ENCODE assay signal across 8 mouse cellular contexts in genomic region chr12:79641570-79642285, GRCm38 (mm10).
A peak's percentile ranks its signal among the peaks of the same experiment; 100 is the strongest.
DNase-seq lines count a peak whose midpoint lies in the region; ATAC-seq and TF ChIP-seq lines count a peak whose summit lies in the region.

No protein-coding gene starts in this region.

- H3K9ac ChIP-seq in hindbrain, embryonic 16.5 days (ENCODE audit: low read depth, low read length) = no peak overlapping the region
- no peak overlapping the region; the same call in 1 of the 2 replicates for H3K9ac ChIP-seq in liver, embryonic 14.5 days (replicated peaks)
- H3K9ac ChIP-seq in forebrain, embryonic 13.5 days = no peak overlapping the region

- H3K36me3 ChIP-seq in hindbrain, embryonic 10.5 days = no peaks in the 10 kb centered on the region
- no peaks in the 10 kb centered on the region for H3K36me3 ChIP-seq in hindbrain, embryonic 16.5 days (ENCODE audit: control insufficient read depth, insufficient read depth, low read length)
- no peaks in the 10 kb centered on the region for H3K36me3 ChIP-seq in liver, embryonic 14.5 days (replicated peaks; ENCODE audit: control insufficient read depth, insufficient read depth, low read depth)
- H3K36me3 ChIP-seq in forebrain, embryonic 13.5 days (ENCODE audit: poor library complexity, severe bottlenecking) = no peaks in the 10 kb centered on the region

- no peaks in the 10 kb centered on the region for H3K9me3 ChIP-seq in hindbrain, embryonic 10.5 days
- H3K9me3 ChIP-seq in hindbrain, embryonic 16.5 days (ENCODE audit: control insufficient read depth, low read length) = no peaks in the 10 kb centered on the region
- no peaks in the 10 kb centered on the region for H3K9me3 ChIP-seq in liver, embryonic 14.5 days (ENCODE audit: control insufficient read depth, low read length)
- H3K9me3 ChIP-seq in forebrain, embryonic 13.5 days (replicated peaks) = no peaks in the 10 kb centered on the region

- no peak for ATAC-seq in hindbrain, embryonic 16.5 days
- ATAC-seq in liver, embryonic 14.5 days (ENCODE audit: insufficient read depth) = peak; percentile 61; the same call in 1 of the 2 replicates
- no peak for ATAC-seq in forebrain, embryonic 13.5 days

- no peaks in the 10 kb centered on the region for H3K27me3 ChIP-seq in hindbrain, embryonic 10.5 days (ENCODE audit: insufficient read depth, poor library complexity, severe bottlenecking)
- no peaks in the 10 kb centered on the region for H3K27me3 ChIP-seq in hindbrain, embryonic 16.5 days (replicated peaks; ENCODE audit: control insufficient read depth, insufficient read depth, low read length)
- no peaks in the 10 kb centered on the region for H3K27me3 ChIP-seq in liver, embryonic 14.5 days (ENCODE audit: control insufficient read depth, insufficient read depth, low read length)
- no peaks in the 10 kb centered on the region for H3K27me3 ChIP-seq in forebrain, embryonic 13.5 days

- peaks cover 17% of the 10 kb centered on the region for H3K4me1 ChIP-seq in hindbrain, embryonic 10.5 days (replicated peaks)
- no peaks in the 10 kb centered on the region for H3K4me1 ChIP-seq in hindbrain, embryonic 16.5 days (ENCODE audit: control insufficient read depth, insufficient read depth, low read depth, low read length)
- peaks cover 3 to 16% of the 10 kb centered on the region in 2 experiments for H3K4me1 ChIP-seq in liver, embryonic 14.5 days (replicated peaks; ENCODE audit: control insufficient read depth in 2 of 2, insufficient read depth in 2 of 2, low read length in 1 of 2)
- peaks cover 4% of the 10 kb centered on the region; the same call in 1 of the 2 replicates for H3K4me1 ChIP-seq in forebrain, embryonic 13.5 days

- no peak for DNase-seq in hindbrain, embryonic 10.5 days (ENCODE audit: low spot score)
- DNase-seq in adipocyte (ENCODE audit: low spot score) = peak; percentile 37
- DNase-seq in heart, postnatal 4 days = peak; percentile 43
- DNase-seq in liver, embryonic 14.5 days (ENCODE audit: low read depth in 3 of 3, low spot score in 3 of 3) = peak; percentile 19 to 39 (median 26)
- no peak for DNase-seq in MN1 (ENCODE audit: low spot score)
- DNase-seq in left cerebral cortex, adult 18-20 months (ENCODE audit: low spot score in 2 of 2) = no peak

- TF ChIP-seq EP300 in liver, embryonic 14.5 days (IDR thresholded peaks at IDR 0.05; ENCODE audit: low read depth) = 0 out of 2 replicates have a peak, but pooled peaks have one; percentile 8

- WGBS in hindbrain, embryonic 10.5 days = 50% methylated on average over 7 of the region's 7 CpGs
- WGBS in hindbrain, embryonic 16.5 days = 47% methylated on average over 7 of the region's 7 CpGs
- 47% methylated on average over 7 of the region's 7 CpGs for WGBS in liver, embryonic 14.5 days (ENCODE audit: insufficient replicate concordance)
- WGBS in forebrain, embryonic 13.5 days = 44% methylated on average over 7 of the region's 7 CpGs

- no peak overlapping the region for H3K4me3 ChIP-seq in hindbrain, embryonic 10.5 days
- no peak overlapping the region for H3K4me3 ChIP-seq in hindbrain, embryonic 16.5 days (ENCODE audit: low read length)
- H3K4me3 ChIP-seq in liver, embryonic 14.5 days (ENCODE audit: insufficient read depth in 1 of 2, low read depth in 2 of 2, low read length in 2 of 2) = no peak overlapping the region
- no peak overlapping the region for H3K4me3 ChIP-seq in forebrain, embryonic 13.5 days

- no peak overlapping the region for H3K4me2 ChIP-seq in hindbrain, embryonic 16.5 days (ENCODE audit: low read length)
- H3K4me2 ChIP-seq in liver, embryonic 14.5 days (ENCODE audit: low read depth) = peak overlapping the region; percentile 22; the same call in 1 of the 2 replicates
- no peak overlapping the region for H3K4me2 ChIP-seq in forebrain, embryonic 13.5 days

- peak; percentile 43; the same call in 1 of the 2 replicates for TF ChIP-seq CTCF in liver, embryonic 14.5 days (IDR thresholded peaks at IDR 0.05; ENCODE audit: low read depth)

- 0 out of 2 replicates have a peak overlapping the region, but pooled peaks have one; percentile 51 for H3K27ac ChIP-seq in hindbrain, embryonic 10.5 days
- no peak overlapping the region for H3K27ac ChIP-seq in hindbrain, embryonic 16.5 days (ENCODE audit: low read depth, low read length)
- peak overlapping the region; percentile 47 for H3K27ac ChIP-seq in liver, embryonic 14.5 days
- no peak overlapping the region for H3K27ac ChIP-seq in forebrain, embryonic 13.5 days

Comparison
In these comparisons a context has a peak if more than half of its experiments do, and no peak if none do; other contexts are left out.
1. H3K27ac ChIP-seq: peak in hindbrain, embryonic 10.5 days (single experiment) and liver, embryonic 14.5 days (single experiment); none in hindbrain, embryonic 16.5 days (single experiment) and forebrain, embryonic 13.5 days (single experiment).
2. DNase-seq: peak in adipocyte (single experiment), heart, postnatal 4 days (single experiment) and liver, embryonic 14.5 days (3 of 3); none in hindbrain, embryonic 10.5 days (single experiment), MN1 (single experiment) and left cerebral cortex, adult 18-20 months (0 of 2).